Mouse (Mus musculus) small intestine, adult 10 weeks (tissue): ENCODE data around the gene Aqp9. TPM values are rescaled to one million over a fixed set of nuclear protein-coding genes. Genes with fewer than 3 reads are reported as not detected.

Experiments
- polyA plus RNA-seq: library from polyadenylated mRNA; stranded (reverse); fragments of 350-450 nt; fragmentation: Illumina TruSeq; extraction: RNeasy Lipid Tissue Mini Kit (QIAGEN cat#74804); gene quantifications from one replicate; pipeline ENCODE4 v1.2.3, GENCODE M21; 2014; ENCODE audit warnings: low replicate concordance

Aqp9 gene
- polyA plus RNA-seq, result 1.3 TPM

DNA sequence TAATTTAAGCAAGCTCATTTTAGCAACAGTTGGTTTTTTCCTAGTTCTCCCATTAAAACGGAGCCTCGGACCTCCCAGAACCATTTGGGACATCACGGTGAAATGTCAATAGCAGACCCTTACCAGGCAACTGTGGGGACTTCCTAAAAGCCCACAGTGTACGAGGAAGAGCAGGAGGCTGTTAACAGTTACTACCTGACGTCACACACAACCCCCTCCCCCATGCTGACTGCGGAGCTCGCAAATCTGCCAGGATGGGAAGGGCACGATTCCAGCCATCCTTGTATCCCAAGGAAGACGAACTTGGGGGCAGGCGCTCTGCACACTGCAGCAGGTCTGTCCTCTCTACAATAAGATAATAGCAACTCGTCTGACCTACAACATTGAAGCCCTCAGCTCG is at the start of gene Aqp9:
TSS of gene Aqp9 (minus strand) at position 172 of the 400 bp plus-strand sequence.

DNA sequence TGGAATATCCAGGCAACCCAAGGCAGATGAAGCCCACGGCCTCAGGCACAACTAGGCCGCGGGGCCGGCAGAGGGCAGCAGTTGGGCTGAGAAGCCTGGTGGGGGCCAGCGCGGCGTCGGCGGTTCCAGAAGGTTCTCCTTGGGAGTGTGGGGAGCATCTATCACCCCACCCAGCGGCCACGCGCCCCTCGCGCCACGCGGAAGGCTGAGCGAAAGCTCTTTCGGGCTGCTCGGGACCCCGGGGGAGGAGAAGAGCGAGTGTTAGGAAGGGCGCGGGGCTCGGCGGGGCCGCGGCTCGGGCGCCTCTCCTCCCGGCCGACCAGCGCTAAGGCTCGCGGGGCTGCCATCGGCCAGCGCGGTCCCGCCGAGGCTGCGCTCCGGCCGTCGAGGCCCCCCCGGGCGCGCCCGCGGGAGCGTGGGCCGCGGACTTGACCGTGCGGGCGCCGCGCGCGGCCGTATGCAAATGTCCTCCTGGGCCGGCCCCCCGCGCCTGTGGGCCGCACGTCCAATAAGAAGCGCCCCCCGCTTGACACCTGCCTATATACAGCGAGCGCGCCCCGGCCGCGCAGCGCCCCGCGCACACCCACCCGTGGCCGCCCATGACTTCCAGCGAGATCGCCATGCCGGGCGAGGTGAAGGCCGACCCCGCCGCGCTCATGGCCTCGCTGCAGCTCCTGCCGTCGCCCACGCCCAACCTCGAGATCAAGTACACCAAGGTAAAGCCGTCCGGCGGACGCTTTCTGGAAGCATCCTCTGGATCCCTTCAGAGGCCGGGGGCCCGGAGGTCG is 47.0 kb upstream of the Aqp9 start, which contains the start of gene Aldh1a2:
TSS of gene Aldh1a2 (plus strand) at position 542 of the 788 bp plus-strand sequence.

Other genes with a start within 250 kb of the Aqp9 start
- gene Lipc, start 216.5 kb downstream of the Aqp9 start, polyA plus RNA-seq, result 0.30 TPM
- 15.4 TPM for gene Aldh1a2, start 47.1 kb upstream of the Aqp9 start, polyA plus RNA-seq